Mouse (Mus musculus): ENCODE results near the gene Fer. TPM values are rescaled to one million over a fixed set of nuclear protein-coding genes. Genes with fewer than 3 reads are reported as not detected.
A peak's percentile ranks its signal among the peaks of the same experiment; 100 is the strongest.
"Not testable (repeated sequence)": the region's sequence is repeated elsewhere in the genome, so short reads cannot be mapped to it uniquely, and the experiment has no call there.

Gene Fer
- polyA plus RNA-seq, 1 experiment from 2014 or later: 36.7 TPM

GRCm38 (mm10) chr17:63836641-63837040 is 26.2 kb upstream of the Fer start:
- peak; percentile 89 for ATAC-seq
- Histone ChIP-seq H3K9me3 (ENCODE audit: control insufficient read depth, low read length) (no peaks in the 10 kb centered on the region), H3K4me3 (replicated peaks; ENCODE audit: low read length) (no peak overlapping the region), H3K27me3 (replicated peaks; ENCODE audit: control insufficient read depth, insufficient read depth, low read length) (no peaks in the 10 kb centered on the region), H3K4me2 (ENCODE audit: low read length) (peak overlapping the region; percentile 21; the same call in 1 of the 2 replicates), H3K9ac (replicated peaks; ENCODE audit: low read depth, low read length) (no peak overlapping the region), H3K36me3 (ENCODE audit: control insufficient read depth, insufficient read depth) (no peaks in the 10 kb centered on the region), H3K4me1 (replicated peaks; ENCODE audit: control insufficient read depth, insufficient read depth, low read length) (peaks cover 8% of the 10 kb centered on the region), H3K27ac (ENCODE audit: low read length) (peak overlapping the region; percentile 74)
- 47% methylated on average over 8 of the region's 8 CpGs for WGBS

GRCm38 (mm10) chr17:63838144-63838543 is 24.7 kb upstream of the Fer start:
- no peak overlapping the region for H3K4me3 ChIP-seq (replicated peaks; ENCODE audit: low read length)
- no peaks in the 10 kb centered on the region for H3K9me3 ChIP-seq (ENCODE audit: control insufficient read depth, low read length)
- H3K27me3 ChIP-seq (replicated peaks; ENCODE audit: control insufficient read depth, insufficient read depth, low read length): no peaks in the 10 kb centered on the region
- no peak overlapping the region for H3K4me2 ChIP-seq (ENCODE audit: low read length)
- no peak for ATAC-seq
- no peak overlapping the region for H3K9ac ChIP-seq (replicated peaks; ENCODE audit: low read depth, low read length)
- WGBS: 97% methylated on average over 8 of the region's 8 CpGs
- no peak overlapping the region for H3K27ac ChIP-seq (ENCODE audit: low read length)
- H3K36me3 ChIP-seq (ENCODE audit: control insufficient read depth, insufficient read depth): no peaks in the 10 kb centered on the region
- H3K4me1 ChIP-seq (replicated peaks; ENCODE audit: control insufficient read depth, insufficient read depth, low read length): peaks cover 8% of the 10 kb centered on the region

GRCm38 (mm10) chr17:63839636-63840269 is 23.1 kb upstream of the Fer start:
- Histone ChIP-seq H3K36me3 (ENCODE audit: control insufficient read depth, insufficient read depth) (no peaks in the 10 kb centered on the region), H3K9me3 (ENCODE audit: control insufficient read depth, low read length) (no peaks in the 10 kb centered on the region), H3K9ac (replicated peaks; ENCODE audit: low read depth, low read length) (no peak overlapping the region), H3K27me3 (replicated peaks; ENCODE audit: control insufficient read depth, insufficient read depth, low read length) (no peaks in the 10 kb centered on the region), H3K4me2 (ENCODE audit: low read length) (no peak overlapping the region), H3K27ac (ENCODE audit: low read length) (no peak overlapping the region), H3K4me3 (replicated peaks; ENCODE audit: low read length) (no peak overlapping the region), H3K4me1 (replicated peaks; ENCODE audit: control insufficient read depth, insufficient read depth, low read length) (peaks cover 8% of the 10 kb centered on the region)
- WGBS: 88% methylated on average over 3 of the region's 3 CpGs
- ATAC-seq: no peak

GRCm38 (mm10) chr17:63842226-63842625 is 20.6 kb upstream of the Fer start:
- no peak for ATAC-seq
- Histone ChIP-seq H3K4me1 (replicated peaks; ENCODE audit: control insufficient read depth, insufficient read depth, low read length) (0 out of 2 replicates have a peak, but pooled peaks cover 3% of the 10 kb centered on the region), H3K4me2 (ENCODE audit: low read length) (no peak overlapping the region), H3K9ac (replicated peaks; ENCODE audit: low read depth, low read length) (no peak overlapping the region), H3K36me3 (ENCODE audit: control insufficient read depth, insufficient read depth) (no peaks in the 10 kb centered on the region), H3K4me3 (replicated peaks; ENCODE audit: low read length) (no peak overlapping the region), H3K9me3 (ENCODE audit: control insufficient read depth, low read length) (no peaks in the 10 kb centered on the region), H3K27me3 (replicated peaks; ENCODE audit: control insufficient read depth, insufficient read depth, low read length) (no peaks in the 10 kb centered on the region), H3K27ac (ENCODE audit: low read length) (no peak overlapping the region)
- WGBS: 89% methylated on average over 1 of the region's 1 CpGs

- WGBS: 70% methylated on average over 5 of the region's 5 CpGs
- ATAC-seq: no peak
Measured at GRCm38 (mm10) chr17:63844936-63845335, 17.9 kb upstream of the Fer start.

GRCm38 (mm10) chr17:63845766-63846165 is 17.1 kb upstream of the Fer start:
- H3K27me3 ChIP-seq (replicated peaks; ENCODE audit: control insufficient read depth, insufficient read depth, low read length); H3K4me2 ChIP-seq (ENCODE audit: low read length); H3K4me1 ChIP-seq (replicated peaks; ENCODE audit: control insufficient read depth, insufficient read depth, low read length); H3K9ac ChIP-seq (replicated peaks; ENCODE audit: low read depth, low read length); H3K27ac ChIP-seq (ENCODE audit: low read length); H3K4me3 ChIP-seq (replicated peaks; ENCODE audit: low read length); H3K9me3 ChIP-seq (ENCODE audit: control insufficient read depth, low read length); ATAC-seq; H3K36me3 ChIP-seq (ENCODE audit: control insufficient read depth, insufficient read depth): not testable (repeated sequence)
- WGBS: 98% methylated on average over 3 of the region's 3 CpGs

More at GRCm38 (mm10) chr17:63844936-63845335, 17.9 kb upstream of the Fer start:
- Histone ChIP-seq H3K4me3 (replicated peaks; ENCODE audit: low read length) (no peak overlapping the region), H3K4me2 (ENCODE audit: low read length) (no peak overlapping the region), H3K4me1 (replicated peaks; ENCODE audit: control insufficient read depth, insufficient read depth, low read length) (peaks cover 4% of the 10 kb centered on the region; the same call in 1 of the 2 replicates), H3K36me3 (ENCODE audit: control insufficient read depth, insufficient read depth) (no peaks in the 10 kb centered on the region), H3K9ac (replicated peaks; ENCODE audit: low read depth, low read length) (no peak overlapping the region), H3K27me3 (replicated peaks; ENCODE audit: control insufficient read depth, insufficient read depth, low read length) (no peaks in the 10 kb centered on the region), H3K27ac (ENCODE audit: low read length) (no peak overlapping the region), H3K9me3 (ENCODE audit: control insufficient read depth, low read length) (no peaks in the 10 kb centered on the region)

- H3K4me3 ChIP-seq (replicated peaks; ENCODE audit: low read length): peak overlapping the region; percentile 72
- no peaks in the 10 kb centered on the region for H3K9me3 ChIP-seq (ENCODE audit: control insufficient read depth, low read length)
- H3K36me3 ChIP-seq (ENCODE audit: control insufficient read depth, insufficient read depth): no peaks in the 10 kb centered on the region
- no peak overlapping the region for H3K27ac ChIP-seq (ENCODE audit: low read length)
- peak overlapping the region; percentile 68 for H3K4me2 ChIP-seq (ENCODE audit: low read length)
- no peaks in the 10 kb centered on the region for H3K27me3 ChIP-seq (replicated peaks; ENCODE audit: control insufficient read depth, insufficient read depth, low read length)
- ATAC-seq: 0 out of 2 replicates have a peak, but pooled peaks have one; percentile 3
- WGBS: 5% methylated on average over 6 of the region's 6 CpGs
- H3K4me1 ChIP-seq (replicated peaks; ENCODE audit: control insufficient read depth, insufficient read depth, low read length): peaks cover 4% of the 10 kb centered on the region; the same call in 1 of the 2 replicates
- H3K9ac ChIP-seq (replicated peaks; ENCODE audit: low read depth, low read length): peak overlapping the region; percentile 83
Measured at GRCm38 (mm10) chr17:63849151-63849550, 13.7 kb upstream of the Fer start.

- ATAC-seq: peak; percentile 100
- WGBS: 0% methylated on average over 22 of the region's 22 CpGs
- no peaks in the 10 kb centered on the region for H3K27me3 ChIP-seq (replicated peaks; ENCODE audit: control insufficient read depth, insufficient read depth, low read length)
- peak overlapping the region; percentile 83 for H3K9ac ChIP-seq (replicated peaks; ENCODE audit: low read depth, low read length)
- no peak overlapping the region for H3K27ac ChIP-seq (ENCODE audit: low read length)
- H3K4me2 ChIP-seq (ENCODE audit: low read length): peak overlapping the region; percentile 68
- H3K9me3 ChIP-seq (ENCODE audit: control insufficient read depth, low read length): no peaks in the 10 kb centered on the region
- peaks cover 4% of the 10 kb centered on the region; the same call in 1 of the 2 replicates for H3K4me1 ChIP-seq (replicated peaks; ENCODE audit: control insufficient read depth, insufficient read depth, low read length)
- H3K4me3 ChIP-seq (replicated peaks; ENCODE audit: low read length): peak overlapping the region; percentile 72
- H3K36me3 ChIP-seq (ENCODE audit: control insufficient read depth, insufficient read depth): no peaks in the 10 kb centered on the region
Measured at GRCm38 (mm10) chr17:63849566-63849965, 13.3 kb upstream of the Fer start.

- no peaks in the 10 kb centered on the region for H3K9me3 ChIP-seq (ENCODE audit: control insufficient read depth, low read length)
- no peak; the same call in 1 of the 2 replicates for ATAC-seq
- peaks cover 4% of the 10 kb centered on the region; the same call in 1 of the 2 replicates for H3K4me1 ChIP-seq (replicated peaks; ENCODE audit: control insufficient read depth, insufficient read depth, low read length)
- H3K4me3 ChIP-seq (replicated peaks; ENCODE audit: low read length): no peak overlapping the region
- no peak overlapping the region for H3K27ac ChIP-seq (ENCODE audit: low read length)
- H3K27me3 ChIP-seq (replicated peaks; ENCODE audit: control insufficient read depth, insufficient read depth, low read length): no peaks in the 10 kb centered on the region
- WGBS: 78% methylated on average over 9 of the region's 9 CpGs
- H3K36me3 ChIP-seq (ENCODE audit: control insufficient read depth, insufficient read depth): no peaks in the 10 kb centered on the region
- H3K9ac ChIP-seq (replicated peaks; ENCODE audit: low read depth, low read length): no peak overlapping the region
- peak overlapping the region; percentile 68; the same call in 1 of the 2 replicates for H3K4me2 ChIP-seq (ENCODE audit: low read length)
Measured at GRCm38 (mm10) chr17:63850016-63850415, 12.8 kb upstream of the Fer start.

Data from forebrain, embryonic 16.5 days (tissue).